Mouse (Mus musculus) R1 (cell line): ENCODE results near the gene Guca1a.

ENCODE experiments used
- DNase-seq: peaks from one replicate; pipeline ENCODE4 v3.0.0-alpha.2; 2018; ENCODE audit warnings: low read depth, low spot score

Gene Guca1a

GRCm38 (mm10) chr17:47349721-47350319 is 50.6 kb downstream of the Guca1a start:
- peak; percentile 93 for DNase-seq
